Mouse (Mus musculus) hindbrain, embryonic 14.5 days (tissue): ENCODE results near the gene Ntsr1. TPM values are rescaled to one million over a fixed set of nuclear protein-coding genes. Genes with fewer than 3 reads are reported as not detected.

ENCODE experiments used
- ATAC-seq: fragments of 200-750 bp; cut with Nextera tagmentation; 2 replicates; pipeline ENCODE4 v1.8.0; 2017; ENCODE audit warnings: moderate number of reproducible peaks, mild to moderate bottlenecking, moderate TSS enrichment, moderate library complexity; ENCODE audit not compliant: low FRiP score
- DNase-seq: peaks from one replicate; pipeline ENCODE4 v3.0.0-alpha.2; 2015; ENCODE audit warnings: low spot score
- H3K27ac ChIP-seq: fragments of 300-500 bp; sonication (generic); 2 replicates; pipeline ENCODE4 v1.5.1; 2014; ENCODE audit warnings: mild to moderate bottlenecking, moderate library complexity
- H3K27me3 ChIP-seq: fragments of 300-500 bp; sonication (generic); 2 replicates; pipeline ENCODE4 v1.6.1; 2014; ENCODE audit warnings: mild to moderate bottlenecking, low read length, mixed read lengths; ENCODE audit not compliant: control insufficient read depth, insufficient read depth
- H3K36me3 ChIP-seq: fragments of 300-500 bp; sonication (generic); replicated peaks from 2 replicates; pipeline ENCODE4 v1.6.1; 2014; ENCODE audit not compliant: control insufficient read depth, insufficient read depth
- H3K4me1 ChIP-seq: fragments of 300-500 bp; sonication (generic); replicated peaks from 2 replicates; pipeline ENCODE4 v1.6.1; 2014; ENCODE audit warnings: antibody characterized with exemption, low read length, mixed read lengths; ENCODE audit not compliant: control insufficient read depth, insufficient read depth
- H3K4me2 ChIP-seq: fragments of 300-500 bp; sonication (generic); replicated peaks from 2 replicates; pipeline ENCODE4 v1.6.1; 2014; ENCODE audit warnings: mild to moderate bottlenecking, moderate library complexity
- H3K4me3 ChIP-seq: fragments of 300-500 bp; sonication (generic); replicated peaks from 2 replicates; pipeline ENCODE4 v1.5.1; 2014; ENCODE audit warnings: mild to moderate bottlenecking, low read length
- H3K9ac ChIP-seq: fragments of 300-500 bp; sonication (generic); 2 replicates; pipeline ENCODE4 v1.6.1; 2014
- H3K9me3 ChIP-seq: fragments of 300-500 bp; sonication (generic); 2 replicates; pipeline ENCODE4 v1.6.1; 2016; ENCODE audit warnings: low read length; ENCODE audit not compliant: control insufficient read depth
- whole genome bisulfite sequencing: fragments of 180-500 bp; shearing (Covaris S2); extraction: QIAGEN DNeasy Blood & Tissue Kit; methylation state at CpG from one replicate; pipeline ENCODE4 v1.1.7; 2014; 5-methylcytosine and 5-hydroxymethylcytosine counted together
- polyA plus RNA-seq: library from polyadenylated mRNA; unstranded; fragments of >200 nt; fragmentation: Nextera tagmentation; extraction: Ambion mirVana; gene quantifications from 2 replicates; pipeline ENCODE4 v1.2.1, GENCODE M21; 2014

The Ntsr1 gene
- polyA plus RNA-seq, 1 experiment from 2014 or later = 2.5 TPM

GRCm38 (mm10) chr2:180533237-180533636 is 33.5 kb downstream of the Ntsr1 start:
- Histone ChIP-seq H3K4me2 (no peak overlapping the region), H3K36me3 (no peaks in the 10 kb centered on the region), H3K9ac (no peak overlapping the region), H3K9me3 (no peaks in the 10 kb centered on the region), H3K27ac (no peak overlapping the region), H3K4me1 (0 out of 2 replicates have a peak, but pooled peaks cover 5% of the 10 kb centered on the region), H3K4me3 (no peak overlapping the region), H3K27me3 (no peaks in the 10 kb centered on the region)
- DNase-seq (no peak), ATAC-seq (no peak)
- WGBS = 71% methylated on average over 4 of the region's 4 CpGs

- 90% methylated on average over 2 of the region's 2 CpGs for WGBS
These were observed 43.9 kb downstream of the Ntsr1 start for GRCm38 (mm10) chr2:180543675-180544074.

GRCm38 (mm10) chr2:180545046-180545445 is 45.3 kb downstream of the Ntsr1 start:
- H3K4me2 ChIP-seq = no peak overlapping the region
- no peak overlapping the region for H3K4me3 ChIP-seq
- H3K9me3 ChIP-seq = no peaks in the 10 kb centered on the region
- H3K4me1 ChIP-seq = peaks cover 11% of the 10 kb centered on the region
- no peaks in the 10 kb centered on the region for H3K27me3 ChIP-seq
- H3K9ac ChIP-seq = no peak overlapping the region
- ATAC-seq (no peak), DNase-seq (no peak)
- no peaks in the 10 kb centered on the region for H3K36me3 ChIP-seq
- no peak overlapping the region for H3K27ac ChIP-seq
- 83% methylated on average over 18 of the region's 18 CpGs for WGBS

More at GRCm38 (mm10) chr2:180543675-180544074, 43.9 kb downstream of the Ntsr1 start:
- Histone ChIP-seq H3K4me3 (no peak overlapping the region), H3K36me3 (no peaks in the 10 kb centered on the region), H3K4me1 (peaks cover 11% of the 10 kb centered on the region), H3K4me2 (no peak overlapping the region), H3K9ac (no peak overlapping the region), H3K9me3 (no peaks in the 10 kb centered on the region), H3K27me3 (no peaks in the 10 kb centered on the region), H3K27ac (no peak overlapping the region)
- ATAC-seq = no peak
- DNase-seq = no peak

DNA sequence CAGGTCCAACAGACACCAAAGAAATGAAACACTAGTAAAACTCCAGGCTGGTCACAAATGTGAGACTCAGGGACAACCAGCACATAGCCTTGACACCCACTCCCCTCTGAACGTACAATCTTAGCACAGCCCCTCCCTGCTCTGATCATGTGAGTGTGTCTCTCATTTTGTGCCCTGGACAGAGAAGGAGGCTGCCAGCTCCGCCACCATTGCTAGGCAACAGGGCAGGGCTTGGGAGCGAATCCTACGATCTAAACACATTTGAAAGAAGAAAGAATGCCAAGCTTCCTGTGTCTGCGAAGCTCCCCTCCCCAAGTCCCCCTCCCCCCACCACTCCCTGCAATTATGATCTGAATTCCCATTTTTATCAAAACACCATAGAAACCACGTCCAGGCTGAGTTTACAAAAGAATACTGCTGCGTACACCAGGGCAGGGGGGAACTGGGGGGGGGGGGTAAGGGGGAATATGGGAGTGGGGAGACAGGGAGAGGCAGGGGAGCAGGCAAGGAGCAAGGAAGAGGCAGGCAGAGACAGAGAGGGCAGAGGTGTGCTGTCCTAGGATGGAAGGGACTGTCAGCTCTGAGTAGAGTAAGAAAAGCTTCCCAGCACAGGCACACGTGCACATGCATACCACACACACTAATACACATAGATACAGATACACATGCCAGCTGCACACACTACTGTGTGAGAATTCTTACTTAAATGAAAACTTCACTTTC is 47.8 kb downstream of the Ntsr1 start:
- H3K9ac ChIP-seq = peak overlapping the region; percentile 34; the same call in 1 of the 2 replicates
- DNase-seq (peak; percentile 52), ATAC-seq (peak; percentile 83)
- H3K4me1 ChIP-seq = peaks cover 11% of the 10 kb centered on the region
- H3K4me3 ChIP-seq = no peak overlapping the region
- 6% methylated on average over 8 of the region's 8 CpGs for WGBS
- H3K4me2 ChIP-seq = peak overlapping the region; percentile 25
- peak overlapping the region; percentile 38; the same call in 1 of the 2 replicates for H3K27ac ChIP-seq
- H3K27me3 ChIP-seq = no peaks in the 10 kb centered on the region
- H3K36me3 ChIP-seq = no peaks in the 10 kb centered on the region
- no peaks in the 10 kb centered on the region for H3K9me3 ChIP-seq

DNA sequence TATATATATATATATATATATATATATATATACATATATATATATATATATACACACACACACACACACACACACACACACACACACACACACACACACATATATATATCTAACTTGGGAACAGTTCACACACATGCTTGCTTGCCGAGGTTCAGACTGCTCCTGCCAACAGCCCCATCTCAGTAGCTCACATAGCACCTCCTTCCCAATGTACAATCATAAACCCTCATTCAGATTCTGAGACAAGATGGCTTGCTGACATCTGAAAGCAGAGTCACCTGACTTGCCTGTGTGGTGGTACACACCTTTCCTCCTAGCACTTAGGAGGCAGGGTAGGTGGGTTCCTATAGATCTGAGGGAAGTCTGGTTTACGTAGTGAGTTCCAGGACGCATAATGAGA is 52.6 kb downstream of the Ntsr1 start:
- no peak for DNase-seq

GRCm38 (mm10) chr2:180555219-180555618 is 55.4 kb downstream of the Ntsr1 start:
- no peak overlapping the region for H3K4me2 ChIP-seq
- H3K27me3 ChIP-seq = no peaks in the 10 kb centered on the region
- no peak for DNase-seq
- H3K4me1 ChIP-seq = no peaks in the 10 kb centered on the region
- 45% methylated on average over 3 of the region's 3 CpGs for WGBS
- no peaks in the 10 kb centered on the region for H3K36me3 ChIP-seq
- ATAC-seq = no peak
- H3K4me3 ChIP-seq = no peak overlapping the region
- no peak overlapping the region for H3K27ac ChIP-seq
- no peak overlapping the region for H3K9ac ChIP-seq
- no peaks in the 10 kb centered on the region for H3K9me3 ChIP-seq

More for the DNA sequence above, 52.6 kb downstream of the Ntsr1 start:
- Histone ChIP-seq H3K9me3 (no peaks in the 10 kb centered on the region), H3K4me3 (no peak overlapping the region), H3K9ac (no peak overlapping the region), H3K4me1 (peaks cover 7% of the 10 kb centered on the region), H3K27ac (no peak overlapping the region), H3K27me3 (no peaks in the 10 kb centered on the region), H3K36me3 (no peaks in the 10 kb centered on the region), H3K4me2 (no peak overlapping the region)
- WGBS = 83% methylated on average over 3 of the region's 3 CpGs
- ATAC-seq = no peak

DNA sequence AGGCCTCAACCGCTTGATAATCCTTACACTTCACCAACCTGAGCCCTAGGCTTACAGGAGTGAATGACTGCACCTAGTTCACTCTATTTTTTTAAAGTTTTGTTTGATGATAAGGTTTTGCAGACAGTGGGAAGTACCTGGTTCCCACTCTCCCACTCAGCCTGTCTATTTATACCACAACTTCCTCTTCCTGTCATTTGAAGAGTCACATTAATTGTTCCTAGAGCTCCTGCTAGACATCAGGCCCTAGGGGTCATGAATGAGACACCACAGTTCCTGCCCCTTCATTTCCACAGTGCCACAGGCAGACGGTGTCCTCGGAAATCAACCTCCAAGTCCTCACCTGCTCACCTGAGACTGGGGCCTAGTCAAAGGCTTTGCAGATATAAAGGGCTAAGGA is 56.7 kb downstream of the Ntsr1 start:
- no peak for ATAC-seq
- H3K27me3 ChIP-seq = no peaks in the 10 kb centered on the region
- DNase-seq = no peak

GRCm38 (mm10) chr2:180560245-180560644 is 60.5 kb downstream of the Ntsr1 start:
- DNase-seq (no peak), ATAC-seq (no peak)
- Histone ChIP-seq H3K27ac (no peak overlapping the region), H3K4me1 (peaks cover 13% of the 10 kb centered on the region; the same call in 1 of the 2 replicates), H3K9me3 (no peaks in the 10 kb centered on the region), H3K27me3 (no peaks in the 10 kb centered on the region), H3K4me2 (no peak overlapping the region), H3K36me3 (no peaks in the 10 kb centered on the region), H3K9ac (no peak overlapping the region), H3K4me3 (no peak overlapping the region)
- WGBS = 54% methylated on average over 5 of the region's 5 CpGs

More for the DNA sequence above, 56.7 kb downstream of the Ntsr1 start:
- no peaks in the 10 kb centered on the region for H3K36me3 ChIP-seq
- no peak overlapping the region for H3K27ac ChIP-seq
- no peak overlapping the region for H3K9ac ChIP-seq
- H3K9me3 ChIP-seq = no peaks in the 10 kb centered on the region
- 82% methylated on average over 3 of the region's 3 CpGs for WGBS
- H3K4me1 ChIP-seq = no peaks in the 10 kb centered on the region
- H3K4me3 ChIP-seq = no peak overlapping the region
- no peak overlapping the region for H3K4me2 ChIP-seq

GRCm38 (mm10) chr2:180562146-180562545 is 62.4 kb downstream of the Ntsr1 start:
- DNase-seq (no peak), ATAC-seq (no peak)
- 78% methylated on average over 5 of the region's 5 CpGs for WGBS
- Histone ChIP-seq H3K9me3 (no peaks in the 10 kb centered on the region), H3K4me3 (no peak overlapping the region), H3K9ac (no peak overlapping the region), H3K27ac (no peak overlapping the region), H3K4me2 (no peak overlapping the region), H3K27me3 (no peaks in the 10 kb centered on the region), H3K4me1 (peaks cover 13% of the 10 kb centered on the region; the same call in 1 of the 2 replicates), H3K36me3 (no peaks in the 10 kb centered on the region)
